Mouse (Mus musculus): Measurements from ENCODE around the gene Acadvl. TPM values are rescaled to one million over a fixed set of nuclear protein-coding genes. Genes with fewer than 3 reads are reported as not detected.

The Acadvl gene
- polyA plus RNA-seq, 1 experiment, result 87.8 TPM

GRCm38 (mm10) chr11:69999666-70000065 lies 15.5 kb downstream of the Acadvl start:
- no peak for TF ChIP-seq CTCF (IDR thresholded peaks at IDR 0.05; ENCODE audit: control insufficient read depth, insufficient read depth, insufficient read length)
- TF ChIP-seq CEBPB (IDR thresholded peaks at IDR 0.05; ENCODE audit: low read depth), result no peak
- no peak for TF ChIP-seq USF1 (IDR thresholded peaks at IDR 0.05; ENCODE audit: low read depth)
- no peak for TF ChIP-seq MYOG (IDR thresholded peaks at IDR 0.05; ENCODE audit: control insufficient read depth, extremely low read depth, insufficient read length)
- no peak for TF ChIP-seq FOSL1 (IDR thresholded peaks at IDR 0.05; ENCODE audit: insufficient read depth, low read length, poor library complexity, severe bottlenecking)
- TF ChIP-seq MYOD1 (IDR thresholded peaks at IDR 0.05; ENCODE audit: control insufficient read depth, insufficient read length, low read depth), result no peak
- no peak for TF ChIP-seq MAX (IDR thresholded peaks at IDR 0.05)

GRCm38 (mm10) chr11:69998567-69999491 lies 16.4 kb downstream of the Acadvl start:
- TF ChIP-seq CTCF (IDR thresholded peaks at IDR 0.05; ENCODE audit: control insufficient read depth, insufficient read depth, insufficient read length) (no peak), MAX (IDR thresholded peaks at IDR 0.05) (no peak), CEBPB (IDR thresholded peaks at IDR 0.05; ENCODE audit: low read depth) (no peak), MYOD1 (IDR thresholded peaks at IDR 0.05; ENCODE audit: control insufficient read depth, insufficient read length, low read depth) (no peak), MYOG (IDR thresholded peaks at IDR 0.05; ENCODE audit: control insufficient read depth, extremely low read depth, insufficient read length) (no peak), USF1 (IDR thresholded peaks at IDR 0.05; ENCODE audit: low read depth) (no peak), FOSL1 (IDR thresholded peaks at IDR 0.05; ENCODE audit: insufficient read depth, low read length, poor library complexity, severe bottlenecking) (no peak)
- Histone ChIP-seq H3K79me3 (ENCODE audit: low read depth) (peaks cover 55% of the 10 kb centered on the region), H3ac (ENCODE audit: control insufficient read depth, insufficient read length, low read depth) (no peak overlapping the region), H3K27me3 (ENCODE audit: control insufficient read depth, insufficient read depth, insufficient read length) (no peaks in the 10 kb centered on the region), H3K36me3 (ENCODE audit: control insufficient read depth, insufficient read depth) (peaks cover 40% of the 10 kb centered on the region), H3K4me3 (ENCODE audit: insufficient read depth, poor library complexity, severe bottlenecking) (no peak overlapping the region), H3K79me2 (ENCODE audit: control insufficient read depth, insufficient read depth) (peaks cover 73% of the 10 kb centered on the region)

More at GRCm38 (mm10) chr11:69999666-70000065, 15.5 kb downstream of the Acadvl start:
- Histone ChIP-seq H3K36me3 (ENCODE audit: control insufficient read depth, insufficient read depth) (peaks cover 32% of the 10 kb centered on the region), H3ac (ENCODE audit: control insufficient read depth, insufficient read length, low read depth) (no peak overlapping the region), H3K79me2 (ENCODE audit: control insufficient read depth, insufficient read depth) (peaks cover 80% of the 10 kb centered on the region), H3K27me3 (ENCODE audit: control insufficient read depth, insufficient read depth, insufficient read length) (no peaks in the 10 kb centered on the region), H3K4me3 (ENCODE audit: insufficient read depth, poor library complexity, severe bottlenecking) (no peak overlapping the region), H3K79me3 (ENCODE audit: low read depth) (peaks cover 61% of the 10 kb centered on the region)

GRCm38 (mm10) chr11:69997070-69997509 lies 18.1 kb downstream of the Acadvl start:
- Histone ChIP-seq H3K79me2 (ENCODE audit: control insufficient read depth, insufficient read depth) (peaks cover 73% of the 10 kb centered on the region), H3K36me3 (ENCODE audit: control insufficient read depth, insufficient read depth) (peaks cover 56% of the 10 kb centered on the region), H3K79me3 (ENCODE audit: low read depth) (peaks cover 46% of the 10 kb centered on the region), H3ac (ENCODE audit: control insufficient read depth, insufficient read length, low read depth) (peak overlapping the region; percentile 82), H3K27me3 (ENCODE audit: control insufficient read depth, insufficient read depth, insufficient read length) (no peaks in the 10 kb centered on the region), H3K4me3 (ENCODE audit: insufficient read depth, poor library complexity, severe bottlenecking) (peak overlapping the region; percentile 100)
- no peak for TF ChIP-seq MYOD1 (IDR thresholded peaks at IDR 0.05; ENCODE audit: control insufficient read depth, insufficient read length, low read depth)
- no peak for TF ChIP-seq FOSL1 (IDR thresholded peaks at IDR 0.05; ENCODE audit: insufficient read depth, low read length, poor library complexity, severe bottlenecking)
- no peak for TF ChIP-seq MAX (IDR thresholded peaks at IDR 0.05)
- no peak for TF ChIP-seq USF1 (IDR thresholded peaks at IDR 0.05; ENCODE audit: low read depth)
- TF ChIP-seq MYOG (IDR thresholded peaks at IDR 0.05; ENCODE audit: control insufficient read depth, extremely low read depth, insufficient read length), result no peak
- no peak for TF ChIP-seq CEBPB (IDR thresholded peaks at IDR 0.05; ENCODE audit: low read depth)
- TF ChIP-seq CTCF (IDR thresholded peaks at IDR 0.05; ENCODE audit: control insufficient read depth, insufficient read depth, insufficient read length), result no peak

- no peak for TF ChIP-seq MYOD1 (IDR thresholded peaks at IDR 0.05; ENCODE audit: control insufficient read depth, insufficient read length, low read depth)
- TF ChIP-seq USF1 (IDR thresholded peaks at IDR 0.05; ENCODE audit: low read depth), result no peak
- no peak for TF ChIP-seq MYOG (IDR thresholded peaks at IDR 0.05; ENCODE audit: control insufficient read depth, extremely low read depth, insufficient read length)
- no peak for TF ChIP-seq FOSL1 (IDR thresholded peaks at IDR 0.05; ENCODE audit: insufficient read depth, low read length, poor library complexity, severe bottlenecking)
- no peak for TF ChIP-seq CTCF (IDR thresholded peaks at IDR 0.05; ENCODE audit: control insufficient read depth, insufficient read depth, insufficient read length)
- TF ChIP-seq MAX (IDR thresholded peaks at IDR 0.05), result no peak
- TF ChIP-seq CEBPB (IDR thresholded peaks at IDR 0.05; ENCODE audit: low read depth), result no peak
- Histone ChIP-seq H3K79me3 (ENCODE audit: low read depth) (peaks cover 44% of the 10 kb centered on the region), H3K27me3 (ENCODE audit: control insufficient read depth, insufficient read depth, insufficient read length) (no peaks in the 10 kb centered on the region), H3K4me3 (ENCODE audit: insufficient read depth, poor library complexity, severe bottlenecking) (peak overlapping the region; percentile 100), H3K36me3 (ENCODE audit: control insufficient read depth, insufficient read depth) (peaks cover 56% of the 10 kb centered on the region), H3ac (ENCODE audit: control insufficient read depth, insufficient read length, low read depth) (peak overlapping the region; percentile 82), H3K79me2 (ENCODE audit: control insufficient read depth, insufficient read depth) (peaks cover 71% of the 10 kb centered on the region)
Measured at GRCm38 (mm10) chr11:69996161-69997061, 18.8 kb downstream of the Acadvl start.

- Histone ChIP-seq H3K4me3 (ENCODE audit: insufficient read depth, poor library complexity, severe bottlenecking) (peak within 1 kb of the TSS; percentile 100), H3ac (ENCODE audit: control insufficient read depth, insufficient read length, low read depth) (peak within 1 kb of the TSS; percentile 82), H3K36me3 (ENCODE audit: control insufficient read depth, insufficient read depth) (peaks cover 56% of the 10 kb centered on the region), H3K79me2 (ENCODE audit: control insufficient read depth, insufficient read depth) (peaks cover 62% of the 10 kb centered on the region), H3K79me3 (ENCODE audit: low read depth) (peaks cover 38% of the 10 kb centered on the region), H3K27me3 (ENCODE audit: control insufficient read depth, insufficient read depth, insufficient read length) (no peaks in the 10 kb centered on the region)
- no peak for TF ChIP-seq USF1 (IDR thresholded peaks at IDR 0.05; ENCODE audit: low read depth)
- TF ChIP-seq FOSL1 (IDR thresholded peaks at IDR 0.05; ENCODE audit: insufficient read depth, low read length, poor library complexity, severe bottlenecking), result no peak
- TF ChIP-seq MYOD1 (IDR thresholded peaks at IDR 0.05; ENCODE audit: control insufficient read depth, insufficient read length, low read depth), result no peak
- TF ChIP-seq CEBPB (IDR thresholded peaks at IDR 0.05; ENCODE audit: low read depth), result no peak
- no peak for TF ChIP-seq MYOG (IDR thresholded peaks at IDR 0.05; ENCODE audit: control insufficient read depth, extremely low read depth, insufficient read length)
- TF ChIP-seq MAX (IDR thresholded peaks at IDR 0.05), result no peak
- no peak for TF ChIP-seq CTCF (IDR thresholded peaks at IDR 0.05; ENCODE audit: control insufficient read depth, insufficient read depth, insufficient read length)
Measured at GRCm38 (mm10) chr11:69995391-69995960, 19.7 kb downstream of the Acadvl start, which contains the start of gene Phf23. Gene Phf23 (plus strand): TSS chr11:69995777.

All from C2C12 (cell line).